Mouse (Mus musculus) C2C12 (cell line): ENCODE results near the gene Birc3.

Experiments
- CEBPB ChIP-seq: IDR thresholded peaks from one replicate; pipeline ENCODE4 v1.6.1; 2011; ENCODE audit warnings: low read depth, mild to moderate bottlenecking, control low read depth, moderate library complexity
- CTCF ChIP-seq: IDR thresholded peaks from one replicate; pipeline ENCODE4 v1.5.1; 2011; ENCODE audit not compliant: control insufficient read depth, insufficient read depth, insufficient read length
- FOSL1 ChIP-seq: IDR thresholded peaks from one replicate; pipeline ENCODE4 v1.8.0; 2011; ENCODE audit warnings: mild to moderate bottlenecking, low read length; ENCODE audit not compliant: poor library complexity, insufficient read depth, severe bottlenecking
- MAX ChIP-seq: IDR thresholded peaks from one replicate; pipeline ENCODE4 v1.6.1; 2011; ENCODE audit warnings: mild to moderate bottlenecking, control low read depth
- MYOD1 ChIP-seq: IDR thresholded peaks from one replicate; pipeline ENCODE4 v1.6.1; 2011; ENCODE audit warnings: low read depth; ENCODE audit not compliant: control insufficient read depth, insufficient read length
- MYOG ChIP-seq: IDR thresholded peaks from one replicate; pipeline ENCODE4 v1.6.1; 2011; ENCODE audit not compliant: control insufficient read depth, insufficient read length; ENCODE audit errors: extremely low read depth
- USF1 ChIP-seq: IDR thresholded peaks from one replicate; pipeline ENCODE4 v1.6.1; 2011; ENCODE audit warnings: low read depth, mild to moderate bottlenecking, control low read depth, moderate library complexity

DNA sequence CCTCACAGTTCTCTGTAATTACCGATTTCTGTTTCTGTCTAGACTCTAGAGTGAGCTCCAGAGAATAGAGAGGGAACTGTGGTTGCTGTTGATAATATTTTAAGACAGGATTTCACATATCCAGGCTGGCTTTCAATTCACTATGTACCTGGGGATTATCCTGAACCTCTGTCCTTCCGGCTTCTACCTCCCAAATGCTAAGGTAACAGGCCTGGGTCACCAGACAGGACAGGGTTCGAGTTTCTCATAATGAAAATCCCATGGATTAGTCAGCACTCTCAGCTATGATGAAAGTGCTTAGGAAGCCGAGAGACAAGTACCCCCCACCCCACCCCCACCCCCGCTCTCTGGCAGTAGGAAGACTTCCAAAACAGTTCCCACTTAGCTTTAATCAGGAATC lies 30.8 kb upstream of the Birc3 start:
- TF ChIP-seq CTCF, result no peak
- TF ChIP-seq USF1, result no peak
- TF ChIP-seq MAX, result no peak
- no peak for TF ChIP-seq CEBPB
- TF ChIP-seq MYOD1, result no peak
- no peak for TF ChIP-seq FOSL1
- TF ChIP-seq MYOG, result no peak
